Mouse (Mus musculus) forebrain, embryonic 13.5 days (tissue): ENCODE measurements around the gene Ctnnd1. TPM values are rescaled to one million over a fixed set of nuclear protein-coding genes. Genes with fewer than 3 reads are reported as not detected.

Source experiments
- ATAC-seq: fragments of 200-750 bp; cut with Nextera tagmentation; 2 replicates; pipeline ENCODE4 v1.8.0; 2017
- H3K27ac ChIP-seq: fragments of 300-500 bp; sonication (generic); 2 replicates; pipeline ENCODE4 v1.5.1; 2015; ENCODE audit warnings: inconsistent platforms, mild to moderate bottlenecking, moderate library complexity
- H3K27me3 ChIP-seq: fragments of 300-500 bp; sonication (generic); 2 replicates; pipeline ENCODE4 v1.6.1; 2015; ENCODE audit warnings: mild to moderate bottlenecking, inconsistent platforms
- H3K36me3 ChIP-seq: fragments of 300-500 bp; sonication (generic); 2 replicates; pipeline ENCODE4 v1.6.1; 2015; ENCODE audit warnings: mild to moderate bottlenecking, inconsistent platforms; ENCODE audit not compliant: poor library complexity, severe bottlenecking
- H3K4me1 ChIP-seq: fragments of 300-500 bp; sonication (generic); 2 replicates; pipeline ENCODE4 v1.6.1; 2015; ENCODE audit warnings: inconsistent platforms
- H3K4me2 ChIP-seq: fragments of 300-500 bp; sonication (generic); 2 replicates; pipeline ENCODE4 v1.6.1; 2015; ENCODE audit warnings: inconsistent platforms, mild to moderate bottlenecking, moderate library complexity
- H3K4me3 ChIP-seq: fragments of 300-500 bp; sonication (generic); 2 replicates; pipeline ENCODE4 v1.5.1; 2015; ENCODE audit warnings: mild to moderate bottlenecking, inconsistent platforms
- H3K9ac ChIP-seq: fragments of 300-500 bp; sonication (generic); 2 replicates; pipeline ENCODE4 v1.6.1; 2015; ENCODE audit warnings: mild to moderate bottlenecking, inconsistent platforms
- H3K9me3 ChIP-seq: fragments of 300-500 bp; sonication (generic); replicated peaks from 2 replicates; pipeline ENCODE4 v1.6.1; 2016; ENCODE audit warnings: inconsistent platforms
- whole genome bisulfite sequencing: fragments of 180-500 bp; shearing (Covaris S2); methylation state at CpG from one replicate; pipeline ENCODE4 v1.1.7; 2015; 5-methylcytosine and 5-hydroxymethylcytosine counted together
- polyA plus RNA-seq: library from polyadenylated mRNA; unstranded; fragments of >200 nt; fragmentation: Nextera tagmentation; extraction: Ambion mirVana; gene quantifications from 2 replicates; pipeline ENCODE4 v1.2.1, GENCODE M21; 2015

The Ctnnd1 gene
- polyA plus RNA-seq, 1 experiment from 2014 or later: 31.6 TPM

- WGBS: 95% methylated on average over 3 of the region's 3 CpGs
- peaks cover 34% of the 10 kb centered on the region for H3K36me3 ChIP-seq
- no peaks in the 10 kb centered on the region for H3K27me3 ChIP-seq
- no peaks in the 10 kb centered on the region for H3K9me3 ChIP-seq
- no peaks in the 10 kb centered on the region for H3K4me1 ChIP-seq
- H3K9ac ChIP-seq: no peak overlapping the region
- H3K4me2 ChIP-seq: no peak overlapping the region
- no peak overlapping the region for H3K27ac ChIP-seq
- ATAC-seq: no peak
- H3K4me3 ChIP-seq: no peak overlapping the region
Observed at GRCm38 (mm10) chr2:84623428-84624119, 27.0 kb downstream of the Ctnnd1 start.

DNA sequence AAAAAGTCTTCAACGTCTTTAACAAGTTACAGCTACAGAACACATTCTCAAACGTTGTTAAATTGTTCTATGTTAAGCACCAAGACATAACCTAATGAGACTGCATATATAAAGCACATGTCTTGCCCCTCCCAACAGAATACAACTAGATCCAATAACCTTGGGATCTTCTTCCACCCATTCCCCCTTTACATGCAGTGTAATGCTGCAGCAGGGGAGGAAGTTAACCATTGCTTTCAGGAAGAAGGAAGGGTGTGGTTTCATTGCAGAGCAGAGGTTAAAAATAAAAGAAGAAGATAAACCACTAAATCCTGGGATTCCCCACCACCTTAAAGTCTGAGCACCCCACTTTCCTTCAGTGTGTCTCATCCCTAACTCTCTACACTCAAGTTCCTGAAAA is 27.9 kb downstream of the Ctnnd1 start:
- no peak overlapping the region for H3K27ac ChIP-seq
- no peak overlapping the region for H3K9ac ChIP-seq
- H3K36me3 ChIP-seq: peaks cover 36% of the 10 kb centered on the region
- 79% methylated on average over 2 of the region's 2 CpGs for WGBS
- no peaks in the 10 kb centered on the region for H3K27me3 ChIP-seq
- H3K9me3 ChIP-seq: no peaks in the 10 kb centered on the region
- H3K4me1 ChIP-seq: no peaks in the 10 kb centered on the region
- H3K4me2 ChIP-seq: no peak overlapping the region
- no peak for ATAC-seq
- H3K4me3 ChIP-seq: no peak overlapping the region

- peaks cover 61% of the 10 kb centered on the region for H3K36me3 ChIP-seq
- H3K27ac ChIP-seq: no peak overlapping the region
- ATAC-seq: no peak
- 98% methylated on average over 21 of the region's 21 CpGs for WGBS
- H3K9ac ChIP-seq: no peak overlapping the region
- no peaks in the 10 kb centered on the region for H3K27me3 ChIP-seq
- no peaks in the 10 kb centered on the region for H3K9me3 ChIP-seq
- H3K4me1 ChIP-seq: no peaks in the 10 kb centered on the region
- H3K4me3 ChIP-seq: no peak overlapping the region
- H3K4me2 ChIP-seq: no peak overlapping the region
Observed at GRCm38 (mm10) chr2:84619646-84620340, 30.8 kb downstream of the Ctnnd1 start.

DNA sequence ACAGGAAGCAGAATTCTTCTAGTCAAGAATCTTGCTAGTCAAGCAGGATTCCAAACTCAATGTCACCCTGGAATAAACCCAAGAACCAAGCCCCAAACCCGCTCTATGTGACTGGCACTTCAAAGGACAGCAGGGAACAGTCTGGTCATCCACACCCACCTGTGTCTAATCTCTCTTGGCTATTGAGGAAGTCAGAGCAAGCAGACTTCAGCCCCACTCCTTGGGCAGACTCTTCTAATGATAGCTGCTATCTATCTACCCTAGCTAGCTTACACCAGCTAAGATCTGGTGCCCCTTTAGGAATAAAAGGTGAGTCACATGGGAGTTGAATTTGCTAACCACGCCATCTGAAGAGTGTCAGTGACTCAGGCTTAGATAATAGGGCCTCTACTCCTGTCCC is 31.7 kb downstream of the Ctnnd1 start:
- ATAC-seq: no peak
- no peak overlapping the region for H3K27ac ChIP-seq
- WGBS: 89% methylated on average over 2 of the region's 2 CpGs

DNA sequence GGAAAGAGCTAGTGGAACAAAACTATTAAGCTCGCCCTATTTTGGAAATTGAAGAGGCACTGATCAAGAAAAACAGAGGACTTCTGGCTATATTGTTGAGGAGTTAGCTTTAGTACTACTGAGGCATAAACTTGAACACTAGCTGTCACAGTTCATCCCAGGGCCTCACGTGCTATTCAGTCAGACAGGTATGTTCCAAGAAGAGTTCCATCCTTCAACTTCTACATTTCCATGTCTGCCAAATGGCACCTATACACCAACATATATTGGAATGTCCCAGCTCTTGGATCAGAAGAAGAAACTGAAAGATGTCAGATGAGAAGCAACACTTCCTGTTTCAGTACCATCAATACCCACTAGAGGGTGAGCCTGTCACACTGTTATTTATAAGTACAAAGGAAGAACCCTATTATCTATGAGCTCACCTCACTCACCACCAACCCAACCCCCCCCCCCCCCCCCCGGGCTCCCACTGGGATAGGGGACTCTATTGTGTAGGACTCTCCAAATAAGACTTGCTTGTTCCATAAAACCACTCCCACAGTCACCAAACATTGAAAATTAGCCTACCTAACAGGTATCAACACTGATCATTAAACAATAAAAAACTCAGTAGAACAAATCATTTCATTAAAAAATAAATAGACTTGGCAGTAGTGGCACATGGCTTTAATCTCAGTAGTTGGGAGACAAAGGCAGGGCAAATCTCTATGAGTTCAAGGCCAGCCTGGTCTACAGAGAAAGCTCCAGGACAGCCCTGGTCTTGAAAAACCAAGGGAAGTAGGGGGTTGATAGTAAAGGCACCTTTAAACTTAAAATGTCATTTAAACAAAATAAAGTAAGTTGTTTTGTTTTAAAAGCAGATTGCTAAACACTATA is 32.7 kb downstream of the Ctnnd1 start:
- no peaks in the 10 kb centered on the region for H3K9me3 ChIP-seq
- no peak overlapping the region for H3K4me3 ChIP-seq
- H3K4me2 ChIP-seq: no peak overlapping the region
- no peaks in the 10 kb centered on the region for H3K4me1 ChIP-seq
- ATAC-seq: peak; percentile 73
- H3K36me3 ChIP-seq: peaks cover 71% of the 10 kb centered on the region
- H3K27ac ChIP-seq: no peak overlapping the region
- 73% methylated on average over 3 of the region's 3 CpGs for WGBS
- H3K9ac ChIP-seq: no peak overlapping the region
- H3K27me3 ChIP-seq: no peaks in the 10 kb centered on the region

More for the DNA sequence above, 31.7 kb downstream of the Ctnnd1 start:
- Histone ChIP-seq H3K4me1 (no peaks in the 10 kb centered on the region), H3K4me2 (no peak overlapping the region), H3K4me3 (no peak overlapping the region), H3K9me3 (no peaks in the 10 kb centered on the region), H3K36me3 (peaks cover 64% of the 10 kb centered on the region), H3K9ac (no peak overlapping the region), H3K27me3 (no peaks in the 10 kb centered on the region)

GRCm38 (mm10) chr2:84612764-84613163 is 37.8 kb downstream of the Ctnnd1 start:
- no peaks in the 10 kb centered on the region for H3K9me3 ChIP-seq
- H3K36me3 ChIP-seq: peaks cover 91% of the 10 kb centered on the region
- H3K4me3 ChIP-seq: no peak overlapping the region
- ATAC-seq: no peak
- no peak overlapping the region for H3K27ac ChIP-seq
- H3K27me3 ChIP-seq: no peaks in the 10 kb centered on the region
- H3K4me1 ChIP-seq: no peaks in the 10 kb centered on the region
- WGBS: 94% methylated on average over 6 of the region's 6 CpGs
- H3K9ac ChIP-seq: no peak overlapping the region
- H3K4me2 ChIP-seq: no peak overlapping the region

GRCm38 (mm10) chr2:84607842-84608241 is 42.7 kb downstream of the Ctnnd1 start:
- Histone ChIP-seq H3K27ac (no peak overlapping the region), H3K4me2 (no peak overlapping the region), H3K36me3 (peaks cover 87% of the 10 kb centered on the region), H3K4me1 (no peaks in the 10 kb centered on the region), H3K4me3 (no peak overlapping the region), H3K9ac (no peak overlapping the region), H3K27me3 (no peaks in the 10 kb centered on the region), H3K9me3 (no peaks in the 10 kb centered on the region)
- WGBS: 86% methylated on average over 1 of the region's 1 CpGs
- ATAC-seq: no peak

GRCm38 (mm10) chr2:84600977-84601376 is 49.6 kb downstream of the Ctnnd1 start:
- Histone ChIP-seq H3K9ac (no peak overlapping the region), H3K27ac (no peak overlapping the region), H3K4me3 (no peak overlapping the region), H3K27me3 (no peaks in the 10 kb centered on the region), H3K4me2 (no peak overlapping the region), H3K9me3 (no peaks in the 10 kb centered on the region), H3K36me3 (peaks cover 74% of the 10 kb centered on the region), H3K4me1 (no peaks in the 10 kb centered on the region)
- WGBS: 82% methylated on average over 2 of the region's 2 CpGs
- no peak for ATAC-seq

DNA sequence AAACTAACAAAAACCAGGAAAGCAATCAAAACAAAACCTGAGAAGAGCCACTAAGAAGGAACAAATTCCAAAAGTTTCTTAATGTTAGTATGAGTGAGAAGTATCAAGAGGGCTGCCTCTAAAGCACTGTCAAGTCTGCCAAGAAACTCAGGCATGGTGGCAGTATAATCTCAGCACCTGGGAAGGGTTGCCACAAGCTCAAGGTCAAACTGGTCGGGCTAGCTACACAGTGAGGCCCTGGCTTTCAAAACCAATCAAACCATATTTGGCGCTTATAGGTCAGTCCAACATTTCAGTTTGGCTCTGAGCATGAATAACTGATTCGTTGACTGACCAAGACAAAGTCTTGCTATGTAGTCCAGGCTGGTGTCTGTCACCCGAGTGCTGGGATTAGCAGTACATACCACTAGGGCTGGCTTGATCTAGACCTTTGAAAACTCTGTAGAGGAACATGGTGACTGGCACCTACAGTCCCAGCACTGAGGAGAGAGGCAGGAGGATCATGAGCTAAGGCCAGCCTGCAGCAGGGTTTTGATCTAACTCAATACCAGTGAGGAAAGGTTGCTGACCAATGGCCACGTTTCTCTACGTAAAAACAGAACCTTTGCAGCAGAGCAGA is 51.2 kb downstream of the Ctnnd1 start:
- WGBS: 98% methylated on average over 6 of the region's 6 CpGs
- H3K9me3 ChIP-seq: no peaks in the 10 kb centered on the region
- H3K4me3 ChIP-seq: no peak overlapping the region
- H3K36me3 ChIP-seq: peaks cover 66% of the 10 kb centered on the region
- H3K4me2 ChIP-seq: no peak overlapping the region
- H3K27ac ChIP-seq: no peak overlapping the region
- ATAC-seq: 0 out of 2 replicates have a peak, but pooled peaks have one; percentile 48
- no peak overlapping the region for H3K9ac ChIP-seq
- H3K27me3 ChIP-seq: no peaks in the 10 kb centered on the region
- no peaks in the 10 kb centered on the region for H3K4me1 ChIP-seq

DNA sequence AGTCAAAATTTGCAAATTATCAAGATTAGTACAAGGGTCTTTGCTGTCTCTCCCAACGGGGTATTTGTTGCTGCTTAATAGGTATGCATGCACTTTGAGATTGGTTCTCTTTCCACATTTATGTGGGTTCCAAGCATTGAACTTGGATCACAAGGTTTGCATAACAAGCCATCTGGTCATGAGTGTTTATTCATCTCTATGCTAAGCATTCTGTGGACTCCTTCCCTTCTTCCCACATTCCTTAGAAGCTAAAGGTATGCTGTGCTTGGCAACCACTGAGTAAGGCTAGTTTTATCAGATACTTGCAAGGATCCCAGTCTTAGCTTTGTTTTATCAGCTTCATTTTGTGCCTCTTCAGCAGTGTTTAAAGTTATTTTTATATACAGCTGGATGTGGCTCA is 53.4 kb downstream of the Ctnnd1 start:
- ATAC-seq: no peak
- 97% methylated on average over 1 of the region's 1 CpGs for WGBS
- H3K4me2 ChIP-seq: no peak overlapping the region

GRCm38 (mm10) chr2:84592801-84593200 is 57.8 kb downstream of the Ctnnd1 start:
- Histone ChIP-seq H3K4me1 (no peaks in the 10 kb centered on the region), H3K36me3 (peaks cover 28% of the 10 kb centered on the region), H3K27me3 (no peaks in the 10 kb centered on the region), H3K9me3 (no peaks in the 10 kb centered on the region), H3K4me2 (no peak overlapping the region), H3K27ac (no peak overlapping the region), H3K4me3 (no peak overlapping the region), H3K9ac (no peak overlapping the region)
- no peak for ATAC-seq
- 98% methylated on average over 8 of the region's 8 CpGs for WGBS

More for the DNA sequence above, 53.4 kb downstream of the Ctnnd1 start:
- no peak overlapping the region for H3K27ac ChIP-seq
- H3K9me3 ChIP-seq: no peaks in the 10 kb centered on the region
- H3K9ac ChIP-seq: no peak overlapping the region
- H3K36me3 ChIP-seq: peaks cover 51% of the 10 kb centered on the region
- no peaks in the 10 kb centered on the region for H3K4me1 ChIP-seq
- no peak overlapping the region for H3K4me3 ChIP-seq
- H3K27me3 ChIP-seq: no peaks in the 10 kb centered on the region

GRCm38 (mm10) chr2:84585700-84586099 is 64.9 kb downstream of the Ctnnd1 start:
- H3K36me3 ChIP-seq: peaks cover 4% of the 10 kb centered on the region; the same call in 1 of the 2 replicates
- ATAC-seq: no peak
- H3K9ac ChIP-seq: no peak overlapping the region
- no peaks in the 10 kb centered on the region for H3K27me3 ChIP-seq
- no peak overlapping the region for H3K27ac ChIP-seq
- no peak overlapping the region for H3K4me2 ChIP-seq
- no peaks in the 10 kb centered on the region for H3K9me3 ChIP-seq
- H3K4me1 ChIP-seq: no peaks in the 10 kb centered on the region
- WGBS: 91% methylated on average over 8 of the region's 8 CpGs
- no peak overlapping the region for H3K4me3 ChIP-seq
